Mouse (Mus musculus) embryonic fibroblast, embryonic 13.5 days (primary cell): Measurements from ENCODE around the gene Auts2. TPM values are rescaled to one million over a fixed set of nuclear protein-coding genes. Genes with fewer than 3 reads are reported as not detected.

ENCODE experiments used
- H3K27ac ChIP-seq: 2 replicates; pipeline ENCODE4 v1.5.1; 2012; ENCODE audit warnings: low read length, control low read depth, inconsistent platforms; ENCODE audit not compliant: insufficient read depth
- H3K4me1 ChIP-seq: 2 replicates; pipeline ENCODE4 v1.6.1; 2011; ENCODE audit warnings: low read length; ENCODE audit not compliant: control insufficient read depth, insufficient read depth
- H3K4me3 ChIP-seq: 2 replicates; pipeline ENCODE4 v1.5.1; 2011; ENCODE audit warnings: mild to moderate bottlenecking, control low read depth, low read length; ENCODE audit not compliant: insufficient read depth
- CTCF ChIP-seq: IDR thresholded peaks from 2 replicates; pipeline ENCODE4 v1.5.1; 2011; ENCODE audit warnings: mild to moderate bottlenecking, control low read depth, low read length, moderate library complexity, borderline replicate concordance; ENCODE audit not compliant: insufficient read depth
- POLR2A ChIP-seq: IDR thresholded peaks from 2 replicates; pipeline ENCODE4 v1.6.1; 2011; ENCODE audit warnings: low read depth, mild to moderate bottlenecking, control low read depth, low read length, moderate library complexity
- polyA plus RNA-seq: library from polyadenylated mRNA; stranded (reverse); fragments of >200 nt; gene quantifications from 2 replicates; pipeline ENCODE4 v1.2.4, GENCODE M21; 2011; ENCODE audit warnings: low read depth; ENCODE audit not compliant: missing spikeins, insufficient read length

Gene Auts2
- polyA plus RNA-seq, 1 experiment, result 26.0 TPM

GRCm38 (mm10) chr5:132249523-132249922, 293.6 kb downstream of the Auts2 start:
- Histone ChIP-seq H3K4me3 (no peak overlapping the region), H3K27ac (no peak overlapping the region), H3K4me1 (no peaks in the 10 kb centered on the region)
- TF ChIP-seq CTCF, result no peak
- no peak for TF ChIP-seq POLR2A

GRCm38 (mm10) chr5:132248069-132248468, 295.1 kb downstream of the Auts2 start:
- Histone ChIP-seq H3K4me1 (no peaks in the 10 kb centered on the region), H3K27ac (no peak overlapping the region), H3K4me3 (no peak overlapping the region)
- TF ChIP-seq CTCF (no peak), POLR2A (no peak)

GRCm38 (mm10) chr5:132235460-132235859, 307.7 kb downstream of the Auts2 start:
- TF ChIP-seq CTCF (no peak), POLR2A (no peak)
- Histone ChIP-seq H3K27ac (no peak overlapping the region), H3K4me1 (peaks cover 2% of the 10 kb centered on the region; the same call in 1 of the 2 replicates), H3K4me3 (no peak overlapping the region)

- H3K4me1 ChIP-seq, result peaks cover 7% of the 10 kb centered on the region; the same call in 1 of the 2 replicates
- no peak overlapping the region for H3K4me3 ChIP-seq
- no peak overlapping the region for H3K27ac ChIP-seq
- no peak for TF ChIP-seq POLR2A
- no peak for TF ChIP-seq CTCF
Observed at GRCm38 (mm10) chr5:132234471-132234870, 308.7 kb downstream of the Auts2 start.

- Histone ChIP-seq H3K4me3 (no peak overlapping the region), H3K27ac (no peak overlapping the region), H3K4me1 (peaks cover 6% of the 10 kb centered on the region; the same call in 1 of the 2 replicates)
- TF ChIP-seq POLR2A (no peak), CTCF (peak; percentile 65)
Observed at GRCm38 (mm10) chr5:132231280-132232047, 311.7 kb downstream of the Auts2 start.

GRCm38 (mm10) chr5:132229644-132230357, 313.3 kb downstream of the Auts2 start:
- TF ChIP-seq POLR2A (no peak), CTCF (no peak)
- Histone ChIP-seq H3K27ac (no peak overlapping the region), H3K4me3 (no peak overlapping the region), H3K4me1 (peaks cover 5% of the 10 kb centered on the region; the same call in 1 of the 2 replicates)

- Histone ChIP-seq H3K27ac (no peak overlapping the region), H3K4me1 (peaks cover 5% of the 10 kb centered on the region; the same call in 1 of the 2 replicates), H3K4me3 (no peak overlapping the region)
- TF ChIP-seq CTCF (no peak), POLR2A (no peak)
Observed at GRCm38 (mm10) chr5:132229023-132229422, 314.1 kb downstream of the Auts2 start.

GRCm38 (mm10) chr5:132220376-132220930, 322.7 kb downstream of the Auts2 start:
- Histone ChIP-seq H3K27ac (no peak overlapping the region), H3K4me1 (no peaks in the 10 kb centered on the region; the same call in 1 of the 2 replicates), H3K4me3 (no peak overlapping the region)
- TF ChIP-seq CTCF (no peak), POLR2A (no peak)

GRCm38 (mm10) chr5:132216143-132216542, 327.0 kb downstream of the Auts2 start:
- TF ChIP-seq CTCF, result no peak
- TF ChIP-seq POLR2A, result no peak
- Histone ChIP-seq H3K27ac (no peak overlapping the region), H3K4me1 (no peaks in the 10 kb centered on the region; the same call in 1 of the 2 replicates), H3K4me3 (no peak overlapping the region)
